Comparison of ENCODE assay signal across 8 mouse cellular contexts in genomic region chr9:57939431-57940348, GRCm38 (mm10). TPM values are rescaled to one million over a fixed set of nuclear protein-coding genes. Genes with fewer than 3 reads are reported as not detected.
DNase-seq lines count a peak whose midpoint lies in the region; ATAC-seq and TF ChIP-seq lines count a peak whose summit lies in the region.

Sema7a (plus strand) TSS chr9:57940112.

- peak within 1 kb of the TSS; percentile 97 for H3K4me2 ChIP-seq in embryonic facial prominence, embryonic 12.5 days (replicated peaks)
- peak within 1 kb of the TSS; percentile 97 for H3K4me2 ChIP-seq in limb, embryonic 14.5 days (replicated peaks; ENCODE audit: low read depth, low read length, severe bottlenecking)
- peak within 1 kb of the TSS; percentile 80 for H3K4me2 ChIP-seq in midbrain, postnatal 0 days (ENCODE audit: low read depth, low read length, poor library complexity, severe bottlenecking)

- 0 out of 2 replicates have a peak, but pooled peaks have one; percentile 67 for ATAC-seq in embryonic facial prominence, embryonic 12.5 days (ENCODE audit: insufficient number of reproducible peaks, insufficient read depth, low FRiP score, low TSS enrichment)
- ATAC-seq in limb, embryonic 14.5 days (ENCODE audit: low FRiP score, low read depth), result peak; percentile 80
- ATAC-seq in midbrain, postnatal 0 days (ENCODE audit: low FRiP score), result peak; percentile 81

- H3K27me3 ChIP-seq in embryonic facial prominence, embryonic 12.5 days, result peaks cover 54% of the 10 kb centered on the region
- peaks cover 36% of the 10 kb centered on the region for H3K27me3 ChIP-seq in limb, embryonic 14.5 days (ENCODE audit: control insufficient read depth, insufficient read depth, low read length)
- no peaks in the 10 kb centered on the region for H3K27me3 ChIP-seq in midbrain, postnatal 0 days (ENCODE audit: insufficient read depth, low read length)

- H3K9me3 ChIP-seq in embryonic facial prominence, embryonic 12.5 days, result no peaks in the 10 kb centered on the region
- H3K9me3 ChIP-seq in limb, embryonic 14.5 days (ENCODE audit: control insufficient read depth, low read length), result no peaks in the 10 kb centered on the region
- no peaks in the 10 kb centered on the region for H3K9me3 ChIP-seq in midbrain, postnatal 0 days (ENCODE audit: low read length)

- H3K4me1 ChIP-seq in embryonic facial prominence, embryonic 12.5 days, result peaks cover 15% of the 10 kb centered on the region
- H3K4me1 ChIP-seq in limb, embryonic 14.5 days (ENCODE audit: control insufficient read depth, insufficient read depth, low read length), result peaks cover 12% of the 10 kb centered on the region
- H3K4me1 ChIP-seq in midbrain, postnatal 0 days (ENCODE audit: insufficient read depth, low read length), result peaks cover 4% of the 10 kb centered on the region

- DNase-seq in layer of hippocampus, adult 11-12 months (ENCODE audit: low spot score), result peak; percentile 79
- no peak for DNase-seq in layer of hippocampus, adult 9-10 months (ENCODE audit: low spot score)
- peak; percentile 76 for DNase-seq in heart, adult 8-10 months (ENCODE audit: low spot score)
- peak; percentile 38 to 55 for DNase-seq in kidney, adult 8-10 months
- peak; percentile 72 for DNase-seq in limb, embryonic 14.5 days (ENCODE audit: low spot score)
- peak; percentile 84 for DNase-seq in midbrain, postnatal 0 days (ENCODE audit: low spot score)
- DNase-seq in spleen, postnatal 4 days (ENCODE audit: low spot score in 2 of 2), result peak; percentile 66 to 82

- no peaks in the 10 kb centered on the region for H3K36me3 ChIP-seq in embryonic facial prominence, embryonic 12.5 days
- H3K36me3 ChIP-seq in limb, embryonic 14.5 days (ENCODE audit: control insufficient read depth, insufficient read depth, low read length), result no peaks in the 10 kb centered on the region
- H3K36me3 ChIP-seq in midbrain, postnatal 0 days (ENCODE audit: insufficient read depth, low read length), result no peaks in the 10 kb centered on the region

- TF ChIP-seq CTCF in midbrain, postnatal 0 days (IDR thresholded peaks at IDR 0.05), result peak; percentile 11; the same call in 1 of the 2 replicates

- H3K4me3 ChIP-seq in embryonic facial prominence, embryonic 12.5 days, result peak within 1 kb of the TSS; percentile 75
- peak within 1 kb of the TSS; percentile 63 for H3K4me3 ChIP-seq in limb, embryonic 14.5 days (replicated peaks; ENCODE audit: low read length)
- H3K4me3 ChIP-seq in midbrain, postnatal 0 days (ENCODE audit: low read depth, low read length), result peak within 1 kb of the TSS; percentile 84

- WGBS in embryonic facial prominence, embryonic 12.5 days, result 2% methylated on average over 48 of the region's 60 CpGs
- WGBS in limb, embryonic 14.5 days, result 4% methylated on average over 36 of the region's 60 CpGs
- 1% methylated on average over 28 of the region's 60 CpGs for WGBS in midbrain, postnatal 0 days

- no peak for TF ChIP-seq POLR2A in limb, embryonic 14.5 days (IDR thresholded peaks at IDR 0.05; ENCODE audit: borderline replicate concordance, extremely low read depth, insufficient read depth, insufficient read length)

- H3K9ac ChIP-seq in embryonic facial prominence, embryonic 12.5 days, result peak within 1 kb of the TSS; percentile 73
- H3K9ac ChIP-seq in limb, embryonic 14.5 days (ENCODE audit: low read depth, low read length, severe bottlenecking), result peak within 1 kb of the TSS; percentile 66
- H3K9ac ChIP-seq in midbrain, postnatal 0 days (replicated peaks; ENCODE audit: low read length, poor library complexity, severe bottlenecking), result peak within 1 kb of the TSS; percentile 84

- H3K27ac ChIP-seq in embryonic facial prominence, embryonic 12.5 days, result 0 out of 2 replicates have a peak within 1 kb of the TSS, but pooled peaks have one; percentile 43
- H3K27ac ChIP-seq in limb, embryonic 14.5 days (replicated peaks; ENCODE audit: low read depth, low read length), result no peak within 1 kb of the TSS
- H3K27ac ChIP-seq in midbrain, postnatal 0 days (ENCODE audit: low read depth, low read length), result peak within 1 kb of the TSS; percentile 90

RNA-seq across cellular contexts. Expression of gene Sema7a, which starts in this region (rescaled TPM):
- polyA plus RNA-seq in embryonic facial prominence, embryonic 12.5 days (2016; fragmentation: Nextera tagmentation; extraction: Ambion mirVana), result 0.45 and 0.62 TPM in 2 replicates
- 10 to 100 TPM; 20.4 to 24.8 (median 24.5) TPM for total RNA-seq in heart, adult 8-10 months (2022)
- polyA plus RNA-seq in limb, embryonic 14.5 days (2012; rRNA removed), result 7.4 and 9.4 TPM in 2 replicates
- 0.57 and 1.1 TPM in 2 replicates for polyA plus RNA-seq in limb, embryonic 14.5 days (2014; fragmentation: Nextera tagmentation; extraction: Ambion mirVana)
- 42.3 and 49.5 TPM in 2 replicates for total RNA-seq in midbrain, postnatal 0 days (2014; rRNA removed)
- 3.2 and 3.6 TPM in 2 replicates for polyA plus RNA-seq in midbrain, postnatal 0 days (2015; fragmentation: Nextera tagmentation; extraction: Ambion mirVana)

Comparison
In these comparisons a context has a peak if more than half of its experiments do, and no peak if none do; other contexts are left out.
1. Peak in ATAC-seq, H3K4me3 ChIP-seq, H3K27ac ChIP-seq, H3K9ac ChIP-seq and H3K4me2 ChIP-seq in embryonic facial prominence, embryonic 12.5 days; RNA of the gene not detected or under 1 TPM.